Mouse (Mus musculus) midbrain, embryonic 16.5 days (tissue): Measurements from ENCODE around the gene Abr. TPM values are rescaled to one million over a fixed set of nuclear protein-coding genes. Genes with fewer than 3 reads are reported as not detected.

Experiments
- ATAC-seq: fragments of 200-750 bp; cut with Nextera tagmentation; 2 replicates; pipeline ENCODE4 v1.8.0; 2017; ENCODE audit warnings: moderate TSS enrichment
- H3K27ac ChIP-seq: fragments of 300-500 bp; sonication (generic); 2 replicates; pipeline ENCODE4 v1.5.1; 2014; ENCODE audit warnings: mild to moderate bottlenecking, low read length, mixed read lengths
- H3K27me3 ChIP-seq: fragments of 300-500 bp; sonication (generic); 2 replicates; pipeline ENCODE4 v1.6.1; 2014; ENCODE audit warnings: low read depth, low read length, mixed read lengths; ENCODE audit not compliant: control insufficient read depth, insufficient read depth
- H3K36me3 ChIP-seq: fragments of 300-500 bp; sonication (generic); 2 replicates; pipeline ENCODE4 v1.6.1; 2014; ENCODE audit warnings: mild to moderate bottlenecking, low read length, moderate library complexity, mixed read lengths; ENCODE audit not compliant: control insufficient read depth, insufficient read depth
- H3K4me1 ChIP-seq: fragments of 300-500 bp; sonication (generic); 2 replicates; pipeline ENCODE4 v1.6.1; 2014; ENCODE audit warnings: mild to moderate bottlenecking, low read length, mixed read lengths; ENCODE audit not compliant: control insufficient read depth, insufficient read depth
- H3K4me2 ChIP-seq: fragments of 300-500 bp; sonication (generic); 2 replicates; pipeline ENCODE4 v1.6.1; 2014; ENCODE audit warnings: mild to moderate bottlenecking, low read length, mixed read lengths
- H3K4me3 ChIP-seq: fragments of 300-500 bp; sonication (generic); 2 replicates; pipeline ENCODE4 v1.5.1; 2014; ENCODE audit warnings: low read depth, mild to moderate bottlenecking, low read length, moderate library complexity, mixed read lengths
- H3K9ac ChIP-seq: fragments of 300-500 bp; sonication (generic); 2 replicates; pipeline ENCODE4 v1.6.1; 2014; ENCODE audit warnings: low read depth, low read length, mixed read lengths
- H3K9me3 ChIP-seq: fragments of 300-500 bp; sonication (generic); replicated peaks from 2 replicates; pipeline ENCODE4 v1.6.1; 2014; ENCODE audit warnings: mild to moderate bottlenecking, low read length, mixed read lengths; ENCODE audit not compliant: control insufficient read depth, poor library complexity, severe bottlenecking
- WGBS: fragments of 180-500 bp; shearing (Covaris S2); extraction: QIAGEN DNeasy Blood & Tissue Kit; methylation state at CpG from one replicate; pipeline ENCODE4 v1.1.7; 2014; 5-methylcytosine and 5-hydroxymethylcytosine counted together
- polyA plus RNA-seq: library from polyadenylated mRNA; unstranded; fragments of >200 nt; fragmentation: Nextera tagmentation; extraction: Ambion mirVana; gene quantifications from 2 replicates; pipeline ENCODE4 v1.2.1, GENCODE M21; 2015

Gene Abr
- polyA plus RNA-seq, 1 experiment from 2014 or later: 110 TPM

DNA sequence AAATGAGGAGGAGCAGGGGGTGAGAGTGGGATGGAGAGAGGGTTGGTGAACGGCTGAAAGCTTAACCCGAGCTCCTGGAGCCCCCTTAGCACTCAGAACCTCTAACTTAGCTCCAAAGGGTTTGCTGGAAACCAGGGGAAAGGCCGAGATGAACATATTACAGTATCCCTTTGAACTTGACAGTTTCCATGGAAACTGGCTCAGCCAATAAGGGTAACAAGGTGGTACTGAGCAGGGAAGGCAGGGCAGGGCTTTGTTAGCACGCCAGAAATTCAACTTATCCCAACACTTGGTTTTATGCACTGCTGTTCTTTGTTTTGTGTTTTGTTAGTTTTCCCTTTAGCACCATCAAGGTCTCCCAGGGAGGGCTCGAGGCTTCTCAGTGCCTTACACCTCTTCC, 149.5 kb downstream of the Abr start:
- ATAC-seq: peak; percentile 66
- no peaks in the 10 kb centered on the region for H3K27me3 ChIP-seq
- H3K36me3 ChIP-seq: no peaks in the 10 kb centered on the region
- no peak overlapping the region for H3K4me3 ChIP-seq
- peak overlapping the region; percentile 47 for H3K9ac ChIP-seq
- H3K4me1 ChIP-seq: peaks cover 59% of the 10 kb centered on the region
- WGBS: 2% methylated on average over 5 of the region's 5 CpGs
- H3K9me3 ChIP-seq: no peaks in the 10 kb centered on the region
- H3K4me2 ChIP-seq: peak overlapping the region; percentile 44
- H3K27ac ChIP-seq: peak overlapping the region; percentile 86

GRCm38 (mm10) chr11:76469311-76469998, 152.7 kb downstream of the Abr start:
- Histone ChIP-seq H3K27me3 (no peaks in the 10 kb centered on the region), H3K4me2 (no peak overlapping the region), H3K4me1 (peaks cover 70% of the 10 kb centered on the region), H3K27ac (peak overlapping the region; percentile 95), H3K9me3 (no peaks in the 10 kb centered on the region), H3K9ac (peak overlapping the region; percentile 77), H3K4me3 (no peak overlapping the region), H3K36me3 (no peaks in the 10 kb centered on the region)
- no peak for ATAC-seq
- WGBS: 33% methylated on average over 11 of the region's 11 CpGs

DNA sequence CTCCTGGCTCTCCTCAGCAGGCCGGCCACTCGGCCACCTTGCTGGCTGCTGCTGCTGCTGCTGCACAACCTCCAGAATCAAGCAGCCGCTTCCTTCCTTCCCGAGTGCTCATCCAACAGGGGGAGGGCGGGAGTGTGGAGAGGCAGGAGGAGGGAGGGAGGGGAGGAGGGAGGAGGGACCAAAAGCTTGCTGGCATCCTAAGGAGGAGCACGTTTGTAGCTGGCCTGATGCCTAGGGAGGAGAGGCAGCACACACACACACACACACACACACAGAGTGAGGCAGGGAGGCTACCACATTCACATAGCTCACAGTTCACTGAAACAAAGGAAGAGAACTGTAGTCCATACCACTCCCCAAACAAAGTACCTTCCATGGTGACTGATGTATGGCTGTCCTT, 153.8 kb downstream of the Abr start:
- H3K27me3 ChIP-seq: no peaks in the 10 kb centered on the region
- peak overlapping the region; percentile 95 for H3K27ac ChIP-seq
- 3% methylated on average over 6 of the region's 6 CpGs for WGBS
- peak overlapping the region; percentile 77 for H3K9ac ChIP-seq
- peak overlapping the region; percentile 70 for H3K4me2 ChIP-seq
- peak; percentile 78 for ATAC-seq
- H3K9me3 ChIP-seq: no peaks in the 10 kb centered on the region
- peaks cover 4% of the 10 kb centered on the region; the same call in 1 of the 2 replicates for H3K36me3 ChIP-seq
- H3K4me1 ChIP-seq: peaks cover 74% of the 10 kb centered on the region
- peak overlapping the region; percentile 46 for H3K4me3 ChIP-seq

- Histone ChIP-seq H3K27ac (peak overlapping the region; percentile 95), H3K9ac (peak overlapping the region; percentile 77), H3K4me2 (peak overlapping the region; percentile 70), H3K4me3 (peak overlapping the region; percentile 46), H3K4me1 (peaks cover 66% of the 10 kb centered on the region), H3K9me3 (no peaks in the 10 kb centered on the region), H3K27me3 (no peaks in the 10 kb centered on the region), H3K36me3 (peaks cover 7% of the 10 kb centered on the region; the same call in 1 of the 2 replicates)
- ATAC-seq: peak; percentile 52
- 5% methylated on average over 8 of the region's 8 CpGs for WGBS
Measured at GRCm38 (mm10) chr11:76467487-76468005, 154.6 kb downstream of the Abr start.

- WGBS: 18% methylated on average over 10 of the region's 10 CpGs
- H3K4me2 ChIP-seq: peak overlapping the region; percentile 70
- peaks cover 9% of the 10 kb centered on the region for H3K36me3 ChIP-seq
- no peak; the same call in 1 of the 2 replicates for ATAC-seq
- no peaks in the 10 kb centered on the region for H3K27me3 ChIP-seq
- peak overlapping the region; percentile 77 for H3K9ac ChIP-seq
- H3K4me1 ChIP-seq: peaks cover 61% of the 10 kb centered on the region
- H3K9me3 ChIP-seq: no peaks in the 10 kb centered on the region
- peak overlapping the region; percentile 46 for H3K4me3 ChIP-seq
- peak overlapping the region; percentile 95 for H3K27ac ChIP-seq
Measured at GRCm38 (mm10) chr11:76467073-76467472, 155.0 kb downstream of the Abr start.

- Histone ChIP-seq H3K27me3 (no peaks in the 10 kb centered on the region), H3K4me1 (peaks cover 55% of the 10 kb centered on the region), H3K4me3 (no peak overlapping the region; the same call in 1 of the 2 replicates), H3K9me3 (no peaks in the 10 kb centered on the region), H3K9ac (peak overlapping the region; percentile 77; the same call in 1 of the 2 replicates), H3K4me2 (peak overlapping the region; percentile 70), H3K36me3 (peaks cover 13% of the 10 kb centered on the region), H3K27ac (no peak overlapping the region)
- ATAC-seq: no peak
- 86% methylated on average over 4 of the region's 4 CpGs for WGBS
Measured at GRCm38 (mm10) chr11:76465879-76466278, 156.2 kb downstream of the Abr start.

- WGBS: 80% methylated on average over 5 of the region's 5 CpGs
- ATAC-seq: no peak
- Histone ChIP-seq H3K4me1 (peaks cover 28% of the 10 kb centered on the region), H3K9me3 (no peaks in the 10 kb centered on the region), H3K4me2 (no peak overlapping the region), H3K27ac (no peak overlapping the region), H3K9ac (no peak overlapping the region), H3K4me3 (no peak overlapping the region), H3K36me3 (peaks cover 20% of the 10 kb centered on the region), H3K27me3 (no peaks in the 10 kb centered on the region)
Measured at GRCm38 (mm10) chr11:76461696-76462095, 160.4 kb downstream of the Abr start.

- Histone ChIP-seq H3K4me1 (peaks cover 27% of the 10 kb centered on the region), H3K9me3 (no peaks in the 10 kb centered on the region), H3K9ac (no peak overlapping the region), H3K27ac (no peak overlapping the region), H3K4me2 (no peak overlapping the region), H3K27me3 (no peaks in the 10 kb centered on the region), H3K4me3 (no peak overlapping the region), H3K36me3 (peaks cover 20% of the 10 kb centered on the region)
- no peak for ATAC-seq
- WGBS: 73% methylated on average over 6 of the region's 6 CpGs
Measured at GRCm38 (mm10) chr11:76461201-76461600, 160.9 kb downstream of the Abr start.

DNA sequence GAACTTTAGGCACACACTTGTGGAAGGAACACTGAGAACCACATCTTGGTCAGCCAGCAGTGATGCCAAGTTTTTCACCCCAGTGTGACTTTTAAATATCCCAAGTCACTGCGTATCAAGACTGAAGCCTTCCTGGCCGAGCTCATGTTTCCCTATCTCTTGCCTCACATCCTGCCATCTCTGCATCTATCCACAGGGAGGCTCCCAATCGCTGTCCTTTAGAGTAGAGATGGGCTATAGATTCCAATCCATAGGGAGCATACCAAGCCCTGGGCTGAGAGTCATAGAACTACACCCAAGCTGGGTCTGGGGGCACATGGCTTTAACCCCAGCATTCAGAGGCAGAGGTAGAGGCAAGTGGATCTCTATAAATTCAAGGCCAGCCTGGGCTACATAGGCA, 162.6 kb downstream of the Abr start:
- Histone ChIP-seq H3K9me3 (no peaks in the 10 kb centered on the region), H3K4me1 (peaks cover 14% of the 10 kb centered on the region), H3K9ac (no peak overlapping the region), H3K4me2 (no peak overlapping the region), H3K27me3 (no peaks in the 10 kb centered on the region), H3K36me3 (peaks cover 35% of the 10 kb centered on the region), H3K27ac (no peak overlapping the region), H3K4me3 (no peak overlapping the region)
- WGBS: 68% methylated on average over 3 of the region's 3 CpGs
- ATAC-seq: no peak
